Mouse (Mus musculus) layer of hippocampus, postnatal 10 days (tissue): Measurements from ENCODE around the gene Ptpn5. TPM values are rescaled to one million over a fixed set of nuclear protein-coding genes. Genes with fewer than 3 reads are reported as not detected.

ENCODE experiments used
- DNase-seq, 2 experiments: peaks; one replicate each; pipeline ENCODE4 v3.0.0; 2021; ENCODE audit warnings: low spot score in 2 of 2
- total RNA-seq, 2 experiments: library from RNA; stranded (reverse); gene quantifications; 2 replicates each; pipeline ENCODE4 v1.2.3; 2021

Gene Ptpn5
- total RNA-seq, 2 experiments from 2014 or later, result 121 to 129 TPM

DNA sequence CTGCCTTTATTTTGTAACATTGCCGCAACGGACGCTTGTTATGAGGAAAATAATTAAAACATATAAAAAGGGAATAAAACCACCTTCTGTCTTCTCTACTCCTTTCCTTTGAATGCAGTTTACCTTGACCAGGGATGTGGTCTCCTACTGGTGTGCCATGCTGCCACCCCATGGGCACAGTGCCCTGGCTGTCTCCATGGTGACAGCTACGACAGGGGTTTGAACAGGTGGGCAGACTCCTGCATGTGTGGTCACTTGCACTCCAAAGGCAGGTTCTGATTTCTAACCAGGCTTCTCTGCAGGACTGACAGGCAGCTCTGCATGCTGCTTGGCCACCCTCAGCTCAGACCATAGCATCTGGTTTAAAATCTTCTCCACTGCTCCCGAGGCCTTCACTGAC is 21.4 kb downstream of the Ptpn5 start:
- no peak for DNase-seq

DNA sequence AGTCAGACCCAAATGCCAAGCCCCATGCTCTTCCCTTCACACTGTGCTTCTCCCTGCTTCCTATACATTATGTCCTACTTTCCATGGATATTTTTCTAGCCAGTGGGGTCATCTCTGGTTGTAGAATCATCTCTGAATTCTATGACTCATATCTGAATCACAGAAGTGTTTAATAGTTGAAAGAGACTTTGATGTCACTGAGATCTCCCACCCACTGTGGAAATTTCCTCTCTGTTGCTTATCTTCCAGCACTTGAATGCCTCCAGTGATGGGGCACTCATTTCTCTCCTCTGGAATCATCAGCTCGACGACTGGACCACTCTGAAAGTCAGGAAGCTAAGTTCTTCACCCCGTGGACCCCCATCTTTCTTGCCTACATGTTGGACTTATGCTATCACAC is 22.4 kb downstream of the Ptpn5 start:
- DNase-seq, result no peak

DNA sequence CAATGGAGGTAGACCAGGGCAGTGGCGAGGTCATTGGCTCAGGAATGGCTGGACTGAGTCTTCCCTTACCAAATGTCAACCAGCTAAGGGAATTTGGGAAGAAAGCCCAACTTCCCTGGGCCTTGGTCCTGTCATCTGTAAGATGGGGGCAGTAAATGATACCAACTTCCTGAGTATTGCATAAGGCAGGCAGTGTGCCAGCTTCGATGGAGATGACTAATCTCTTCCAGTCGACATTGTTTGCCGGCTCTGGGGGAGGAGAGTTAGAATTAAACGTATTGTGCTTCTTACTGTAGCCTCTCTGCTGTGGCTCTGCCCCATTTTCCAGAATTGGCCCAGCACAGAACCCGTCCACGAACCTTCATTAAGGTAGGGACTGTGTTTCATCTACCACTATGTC is 23.0 kb downstream of the Ptpn5 start:
- peak in 1 of 2 experiments; percentile 18 for DNase-seq

DNA sequence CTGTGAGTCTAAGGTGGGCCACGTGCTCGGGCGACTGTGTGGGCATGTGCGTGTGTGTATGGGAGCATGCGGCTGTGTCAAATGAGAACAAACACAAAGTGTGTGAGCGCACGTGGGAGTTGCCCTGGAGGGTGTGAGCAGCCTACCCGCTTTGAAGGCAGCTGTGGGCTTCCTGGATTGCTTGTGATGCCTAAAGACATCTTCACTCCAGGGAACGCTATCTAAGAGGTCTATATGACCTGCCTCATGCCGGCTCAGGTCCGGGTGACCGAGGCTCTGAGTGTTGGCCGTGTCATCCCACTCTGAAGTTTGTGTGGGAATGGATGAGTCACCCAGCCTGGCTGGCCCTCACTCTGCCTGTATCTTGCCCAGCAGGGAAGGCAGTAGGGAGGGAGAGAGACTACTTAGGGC is 24.7 kb downstream of the Ptpn5 start:
- DNase-seq, result no peak

DNA sequence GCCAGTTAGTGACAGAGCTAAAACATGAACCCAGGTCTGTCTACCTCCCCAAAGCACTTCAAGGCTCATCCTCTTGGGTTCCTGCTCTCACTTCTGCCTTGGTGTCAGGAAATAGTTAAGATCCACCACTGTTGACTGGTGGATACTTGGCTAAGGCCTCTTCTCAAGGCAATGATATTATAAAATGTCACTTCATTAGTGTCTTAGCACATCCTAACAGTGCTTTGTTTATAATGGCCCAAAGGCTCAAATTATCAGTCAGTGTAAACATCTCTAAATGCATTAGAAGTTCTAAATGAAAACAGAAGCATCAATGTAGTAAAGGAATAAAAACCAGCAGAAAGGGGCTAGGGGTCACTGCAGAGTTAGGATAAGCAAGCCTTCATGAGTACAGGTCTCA is 26.5 kb downstream of the Ptpn5 start:
- no peak for DNase-seq

DNA sequence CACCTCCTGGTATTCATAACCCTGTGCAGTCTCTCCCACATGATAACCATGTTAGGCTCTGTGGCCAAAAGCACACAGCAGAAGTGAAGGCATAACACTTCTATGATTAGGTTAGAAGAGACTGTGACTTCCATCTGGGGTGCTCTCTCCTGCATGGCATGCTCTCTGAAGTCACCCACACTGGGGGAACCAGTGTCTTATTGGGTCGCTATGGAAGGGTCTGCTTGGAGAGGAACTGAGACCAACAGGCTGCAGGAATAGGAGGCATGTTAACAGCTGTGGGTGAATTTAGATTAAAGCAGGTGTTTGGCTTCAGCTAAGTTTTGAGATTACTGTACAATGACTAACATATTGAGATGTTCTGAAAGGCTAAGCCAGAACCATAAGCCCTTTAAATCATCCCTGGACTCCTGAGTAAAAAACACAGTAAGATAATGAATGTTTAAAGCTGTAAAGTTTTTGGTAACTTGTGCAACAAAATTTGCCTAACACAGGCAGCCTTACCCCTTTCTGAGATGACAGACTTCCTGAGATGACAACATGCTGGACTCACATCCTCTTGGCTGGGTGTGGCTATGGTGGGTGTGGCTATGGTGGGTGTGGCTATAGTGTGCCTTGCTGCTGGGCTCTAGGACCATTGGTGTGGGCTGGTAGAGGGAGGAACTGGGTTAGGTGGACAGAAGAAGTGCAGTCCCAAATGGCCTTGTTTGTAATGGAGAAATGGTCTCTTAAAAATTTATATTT is 29.6 kb downstream of the Ptpn5 start:
- DNase-seq, result no peak

DNA sequence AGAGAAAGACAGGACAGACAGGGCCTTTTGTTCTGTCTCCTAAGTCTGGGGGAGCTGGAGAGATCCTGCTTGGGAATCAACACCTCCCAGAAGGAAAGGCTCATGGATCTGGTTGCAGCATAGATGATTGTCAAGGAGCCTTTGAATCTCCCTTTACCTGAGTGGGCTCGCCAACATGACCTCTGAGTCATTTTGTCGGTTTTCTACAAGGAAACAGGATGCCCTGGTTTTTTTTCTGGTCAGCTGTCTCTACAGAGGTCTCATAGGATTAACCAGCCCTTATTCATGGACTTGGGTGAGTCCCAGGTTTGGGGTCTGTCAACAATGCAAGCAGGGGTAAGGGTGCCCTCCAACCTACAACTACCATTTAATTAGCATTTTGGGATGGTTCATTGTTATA is 30.5 kb downstream of the Ptpn5 start:
- no peak for DNase-seq

DNA sequence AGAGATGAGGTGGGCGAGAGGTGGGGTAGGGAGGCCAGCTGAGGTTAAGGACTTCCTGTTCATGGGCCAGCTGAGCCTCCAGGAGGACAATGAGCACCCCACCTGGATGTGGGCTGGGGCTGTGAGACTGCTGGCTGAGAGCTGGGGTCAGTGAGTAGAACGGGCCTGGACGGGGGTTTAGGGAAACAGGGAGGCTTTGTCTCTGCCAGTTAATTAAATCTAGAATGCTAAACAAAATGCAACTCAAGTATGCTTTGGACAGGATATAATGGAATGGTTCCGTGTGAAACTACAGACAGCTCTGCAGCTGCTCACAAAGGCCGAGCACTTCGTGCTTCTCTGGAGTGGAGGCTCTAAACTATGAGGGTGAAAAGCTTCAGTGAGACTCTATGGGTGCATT is 32.9 kb downstream of the Ptpn5 start:
- no peak for DNase-seq

DNA sequence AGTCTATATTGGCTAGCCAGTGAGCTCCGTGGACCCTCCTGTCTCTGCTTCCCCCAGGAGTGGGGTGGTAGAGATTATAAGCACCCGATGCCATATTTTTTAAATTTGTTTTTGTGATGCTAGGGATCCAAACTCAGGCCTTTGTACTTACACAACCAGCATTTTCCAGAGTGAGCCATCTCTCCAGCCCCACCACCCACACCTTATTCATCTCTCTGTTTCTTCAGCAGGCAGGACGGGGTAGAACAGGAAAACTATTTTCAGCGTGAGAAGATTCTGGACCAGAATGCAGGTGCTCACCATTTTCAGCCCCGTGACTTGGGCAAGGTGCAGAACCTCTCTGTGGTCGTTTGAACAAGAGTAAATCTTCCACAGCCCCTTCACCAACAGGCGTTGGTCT is 34.2 kb downstream of the Ptpn5 start:
- no peak for DNase-seq

DNA sequence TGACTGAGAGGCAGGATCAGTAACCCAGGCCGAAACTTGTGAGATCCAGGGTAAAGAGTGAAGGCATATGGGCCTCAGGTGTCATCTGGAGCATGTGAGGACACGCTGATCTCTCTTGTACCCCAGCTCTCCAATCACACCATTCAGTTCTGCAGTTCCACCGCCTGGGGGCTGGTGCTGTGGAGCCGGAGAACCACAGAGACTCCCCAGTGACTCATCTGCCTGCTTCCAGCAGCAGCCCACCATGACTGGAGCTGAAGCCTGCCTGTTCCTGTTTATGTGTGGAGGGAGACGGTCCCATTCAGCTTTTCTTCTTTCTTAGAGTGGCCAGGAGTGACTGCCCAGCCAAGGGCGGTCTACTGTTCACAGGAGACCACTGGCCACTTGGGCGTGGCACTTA is 35.4 kb downstream of the Ptpn5 start:
- peak in 1 of 2 experiments; percentile 37 for DNase-seq

DNA sequence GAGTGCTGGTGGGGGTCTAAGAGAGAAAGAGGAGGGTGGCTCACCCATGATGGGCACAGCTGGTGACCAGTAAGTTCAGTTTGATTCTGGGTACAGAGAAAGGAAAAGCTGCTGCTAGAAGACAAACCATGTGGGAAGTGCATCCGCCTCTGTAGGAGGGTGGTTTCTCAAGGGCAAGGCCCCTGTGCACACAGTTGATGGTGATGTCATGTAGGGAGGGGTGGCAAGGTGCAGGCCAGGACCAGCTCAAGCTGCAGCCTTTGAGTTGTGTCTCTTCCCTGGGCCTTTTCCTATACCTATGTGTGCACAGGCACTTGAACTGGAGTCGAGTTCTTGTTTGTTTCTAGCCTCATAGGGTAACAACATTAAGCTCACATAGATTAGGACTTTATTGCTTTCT is 38.5 kb downstream of the Ptpn5 start:
- no peak for DNase-seq

DNA sequence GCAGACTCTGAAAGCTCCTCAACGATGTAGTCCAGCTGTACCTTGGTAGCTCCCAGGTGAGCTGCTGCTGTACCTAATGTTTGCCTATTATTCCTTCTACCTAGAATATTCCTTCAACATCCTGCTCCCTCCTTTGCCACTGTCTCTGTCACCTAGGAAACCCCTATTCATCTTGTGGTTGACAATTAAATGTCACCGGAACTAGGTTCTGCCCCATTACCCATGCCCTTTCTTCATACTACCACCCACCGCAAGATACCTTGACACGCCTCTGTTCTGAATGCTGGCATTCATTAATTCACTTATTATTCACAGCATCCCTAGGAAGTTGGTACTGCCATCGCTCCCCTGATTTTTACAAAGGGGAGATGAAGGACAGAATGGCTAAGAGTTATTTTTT is 39.5 kb downstream of the Ptpn5 start:
- DNase-seq, result no peak

DNA sequence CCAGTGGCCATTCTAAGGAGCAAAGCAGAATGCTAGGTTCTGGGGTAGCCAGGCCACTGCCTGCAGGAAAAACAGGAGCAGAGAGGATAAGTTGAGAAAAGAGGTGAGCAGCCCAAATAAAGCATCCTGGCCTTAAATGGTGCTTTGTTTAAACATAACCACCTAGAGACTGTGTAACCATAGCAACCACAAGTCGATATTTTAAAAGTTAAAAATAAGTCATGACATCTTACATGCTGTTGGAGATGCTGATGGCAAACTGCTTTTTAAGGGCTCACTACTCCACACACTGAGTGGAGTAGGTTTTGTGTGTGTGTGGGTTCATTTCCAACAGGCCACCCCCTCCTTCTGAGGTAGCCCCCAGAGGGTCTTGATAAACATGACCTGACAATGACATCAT is 48.4 kb downstream of the Ptpn5 start:
- DNase-seq, result no peak

DNA sequence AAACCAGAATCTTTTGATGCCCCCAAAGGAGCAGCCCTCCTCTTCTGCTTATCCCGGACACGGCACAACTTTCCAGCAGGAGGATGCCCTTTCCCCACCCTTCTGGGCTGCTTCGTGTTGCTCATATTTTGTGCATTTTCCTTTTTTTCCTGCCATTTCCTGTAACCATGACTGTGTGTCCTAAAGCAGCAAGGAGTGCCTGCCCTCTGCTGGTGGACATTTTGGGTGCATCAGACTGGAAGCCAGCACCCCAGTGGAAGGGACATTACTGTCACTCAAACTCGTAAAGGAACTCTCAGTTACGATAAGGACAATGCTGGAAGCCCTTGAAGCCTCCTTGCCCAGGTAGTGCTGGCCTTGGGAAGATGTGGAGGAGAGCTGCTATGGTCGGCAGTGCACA is 52.2 kb downstream of the Ptpn5 start:
- peak; percentile 87 to 88 for DNase-seq

DNA sequence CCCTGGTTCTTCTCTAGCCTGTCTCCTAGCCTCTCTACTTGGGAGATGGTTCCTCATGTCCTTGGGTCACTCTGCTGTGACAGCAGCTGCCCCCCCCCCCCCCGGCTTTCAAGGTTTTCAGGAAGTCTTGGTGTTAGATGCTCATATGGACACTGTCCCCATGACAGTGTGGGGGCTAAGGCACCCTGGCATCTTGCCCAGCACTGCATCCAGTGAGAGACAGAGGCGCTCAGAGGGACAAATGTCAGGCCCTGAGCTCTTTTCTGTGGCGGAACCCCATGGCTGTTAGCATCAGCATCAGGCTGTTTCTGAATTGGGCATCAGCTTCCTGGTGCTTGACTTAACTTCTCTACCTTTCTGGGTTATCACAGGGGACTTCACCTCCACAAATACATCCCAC is 52.6 kb downstream of the Ptpn5 start:
- DNase-seq, result peak in 1 of 2 experiments; percentile 44

DNA sequence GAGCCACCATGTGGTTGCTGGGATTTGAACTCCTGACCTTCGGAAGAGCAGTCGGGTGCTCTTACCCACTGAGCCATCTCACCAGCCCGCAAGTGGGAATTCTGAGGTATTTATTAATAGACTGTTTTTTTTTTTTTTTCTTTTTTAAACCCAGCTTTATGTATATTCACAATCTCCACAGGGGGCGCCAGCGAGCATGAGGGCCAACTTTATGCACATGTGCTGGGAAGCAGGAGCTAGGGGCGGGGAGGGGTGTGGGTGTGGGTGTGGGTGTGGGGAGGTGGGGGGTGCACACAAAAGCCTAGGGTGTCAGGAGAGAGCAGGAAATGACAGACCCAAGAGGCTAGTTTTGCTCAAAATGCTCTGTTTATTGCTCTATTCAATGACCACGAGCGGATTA is 56.0 kb downstream of the Ptpn5 start:
- peak in 1 of 2 experiments; percentile 59 for DNase-seq

DNA sequence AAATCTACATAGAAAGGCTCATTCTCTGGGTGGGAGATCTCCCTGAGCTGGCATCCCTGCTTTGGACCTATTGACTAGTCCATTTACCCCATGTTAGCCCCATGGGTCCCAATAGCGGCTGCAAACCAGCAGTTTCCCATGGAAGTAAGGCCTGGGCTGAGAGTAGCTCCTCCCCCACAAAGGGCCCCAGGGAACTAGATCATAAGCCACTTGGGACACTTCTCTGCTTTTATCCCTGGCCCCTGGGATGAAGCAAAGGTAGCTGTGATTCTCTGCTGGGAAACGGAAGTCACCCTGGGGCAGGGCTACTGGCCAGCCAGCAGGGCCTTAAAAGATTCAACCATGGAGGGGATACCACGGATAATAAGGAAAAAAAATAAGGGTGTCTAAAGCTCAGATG is 56.8 kb downstream of the Ptpn5 start:
- DNase-seq, result no peak

DNA sequence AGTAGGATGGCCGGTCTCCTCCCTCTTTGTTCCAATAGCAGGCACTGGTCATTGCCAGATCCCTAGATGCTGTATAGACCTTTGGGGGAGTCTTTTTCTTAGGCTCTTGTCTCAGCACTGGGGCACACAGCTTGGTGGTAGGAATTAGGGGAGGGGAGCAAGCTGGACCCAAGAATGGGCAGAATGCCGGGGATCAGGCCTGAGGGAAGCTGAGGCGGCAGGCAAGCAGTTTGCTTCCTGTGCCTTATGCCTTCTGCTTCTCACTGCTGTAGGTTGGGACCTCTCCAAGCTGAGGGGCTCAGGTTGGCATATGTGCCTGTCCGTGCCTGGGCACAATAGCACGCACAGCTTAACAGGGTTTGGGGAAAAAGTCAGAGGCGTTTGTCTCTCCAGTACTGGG is 57.3 kb downstream of the Ptpn5 start:
- no peak for DNase-seq

DNA sequence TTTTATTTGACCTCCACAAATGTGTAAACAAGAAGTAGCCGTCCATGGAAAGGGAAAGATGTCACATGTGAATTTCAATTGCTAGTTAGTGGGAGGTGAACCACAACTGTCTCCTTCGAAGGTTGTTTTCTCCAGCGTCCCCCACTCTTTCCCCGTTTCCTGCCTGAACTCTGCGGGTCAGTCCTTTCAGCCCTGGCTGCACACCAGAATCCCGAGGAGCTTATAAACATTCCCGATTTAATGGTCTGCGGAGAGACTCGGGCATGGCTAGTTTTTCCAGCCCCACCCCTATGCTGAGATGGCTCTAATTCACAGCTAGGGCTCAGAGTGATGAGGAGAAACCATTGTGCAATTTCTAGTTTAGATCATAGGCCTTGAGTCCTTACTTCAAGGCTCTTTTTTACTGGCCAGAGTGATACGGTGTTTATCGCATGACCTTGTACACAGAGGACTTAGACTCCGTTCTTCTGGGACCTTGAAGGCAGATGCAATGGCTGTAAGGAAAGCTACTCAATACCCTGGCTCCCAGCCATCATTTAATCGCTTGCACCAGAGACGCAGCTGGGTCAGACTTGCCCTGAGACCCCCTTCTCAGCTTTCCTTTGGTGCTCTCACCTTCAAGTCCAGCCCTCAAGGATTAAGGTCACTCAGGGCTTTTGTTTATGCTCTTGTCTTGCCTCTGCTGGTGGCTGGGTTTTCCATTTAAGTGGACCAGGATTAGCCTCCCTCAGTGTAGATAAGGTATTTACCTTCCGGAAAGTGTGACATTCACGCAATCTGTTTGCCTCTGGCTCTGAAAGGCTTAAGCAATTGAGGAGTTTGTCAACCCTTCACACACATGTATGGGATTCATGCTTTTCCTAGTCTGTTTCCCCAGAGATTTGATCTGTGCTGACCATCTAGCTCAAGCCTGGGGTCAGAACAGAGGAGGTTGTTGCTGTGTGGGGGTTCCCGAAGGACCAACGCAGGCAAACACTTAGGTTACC is 59.7 kb downstream of the Ptpn5 start:
- no peak for DNase-seq

DNA sequence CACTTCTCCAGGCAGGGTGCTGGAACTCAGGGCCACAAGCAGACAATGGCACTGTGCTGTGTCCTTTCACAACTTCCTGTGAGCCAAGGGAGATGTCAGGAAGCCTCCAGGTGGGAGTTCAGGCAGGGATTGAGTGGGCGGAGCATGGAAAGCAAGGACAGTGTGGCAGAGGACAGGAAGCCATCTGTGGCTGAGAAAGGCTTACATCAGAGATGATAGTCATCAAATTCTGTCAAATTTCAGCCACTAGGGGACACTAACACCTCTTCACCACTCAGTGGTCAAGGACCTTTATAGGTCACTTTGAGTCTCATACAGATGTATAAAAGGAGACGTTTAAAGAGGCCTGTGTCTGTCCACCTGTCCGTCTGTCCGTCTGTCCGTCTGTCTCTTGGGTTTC is 60.9 kb downstream of the Ptpn5 start:
- no peak for DNase-seq

DNA sequence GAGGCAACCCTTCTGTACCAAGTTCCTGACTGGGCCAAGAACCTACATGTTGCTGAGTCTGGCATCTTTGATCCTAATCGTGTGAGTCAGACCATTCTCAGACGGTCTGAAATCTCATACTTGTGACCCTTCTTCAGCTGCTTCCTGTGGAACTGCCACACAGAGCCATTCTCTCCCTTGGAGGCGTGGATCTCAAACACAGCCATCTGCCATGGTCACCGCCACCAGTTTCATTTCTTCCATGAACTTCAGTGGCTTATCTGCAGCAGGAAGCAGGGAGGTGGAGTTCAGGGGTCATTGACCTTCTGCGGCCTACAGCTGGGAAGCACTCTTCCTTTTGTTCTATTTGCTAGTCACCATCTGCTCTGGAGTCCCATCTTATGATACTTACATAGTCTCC is 65.6 kb downstream of the Ptpn5 start:
- no peak for DNase-seq

DNA sequence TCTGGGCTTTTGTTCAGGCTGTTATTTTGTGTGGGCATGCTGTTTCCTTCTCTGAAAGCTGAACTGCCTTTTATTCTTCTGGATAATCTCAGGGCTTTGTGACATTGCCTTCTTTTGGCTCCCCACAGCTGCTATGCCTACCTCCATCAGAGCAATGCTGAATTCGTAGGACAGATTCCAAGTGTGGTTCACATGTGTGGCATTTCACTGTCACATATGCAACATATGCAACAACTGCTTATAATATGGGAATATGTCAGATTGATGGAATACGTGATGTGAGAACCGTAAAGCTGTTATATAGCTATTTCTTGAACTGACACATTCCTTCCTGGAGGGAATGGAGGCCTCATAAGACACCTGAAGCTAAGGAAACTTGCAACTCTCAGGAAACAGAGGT is 66.5 kb downstream of the Ptpn5 start:
- no peak for DNase-seq
